Mouse (Mus musculus): ENCODE results near the gene C77080. TPM values are rescaled to one million over a fixed set of nuclear protein-coding genes. Genes with fewer than 3 reads are reported as not detected.

C77080 gene
- polyA plus RNA-seq, 1 experiment from 2014 or later: 9.6 TPM

DNA sequence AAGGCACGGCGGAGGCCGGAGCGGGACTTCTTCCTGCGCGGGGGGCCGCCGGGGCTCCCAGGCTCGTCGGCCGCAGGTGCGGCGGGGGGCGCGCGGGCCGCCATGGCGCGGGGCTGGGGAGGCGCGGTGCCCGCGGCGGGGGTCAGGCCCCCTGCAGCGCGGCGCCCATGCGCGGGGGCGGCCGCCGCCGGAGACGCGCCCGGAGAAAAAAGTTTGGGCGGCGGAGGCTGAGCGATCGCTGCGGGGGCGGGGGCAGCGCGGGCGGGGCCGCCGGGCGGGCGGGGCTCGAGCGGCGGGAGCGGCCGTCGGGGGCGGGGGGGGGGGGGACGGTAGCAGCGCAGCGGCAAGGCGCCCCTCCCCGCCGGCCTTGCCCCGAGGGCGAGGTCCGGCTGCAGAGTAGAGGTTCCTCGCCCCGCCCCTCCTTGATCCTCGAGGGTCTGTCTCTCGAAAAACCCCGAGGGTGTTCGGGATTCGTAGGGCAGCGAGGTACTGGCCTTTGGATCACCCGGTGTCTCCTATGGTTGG, 12.9 kb downstream of the C77080 start:
- peak overlapping the region; percentile 51 for H3K9ac ChIP-seq
- H3K4me1 ChIP-seq: peaks cover 39% of the 10 kb centered on the region
- no peaks in the 10 kb centered on the region for H3K9me3 ChIP-seq
- peak overlapping the region; percentile 33; the same call in 1 of the 2 replicates for H3K27ac ChIP-seq
- H3K4me3 ChIP-seq: peak overlapping the region; percentile 61
- peak overlapping the region; percentile 96 for H3K4me2 ChIP-seq
- under 1% methylated on average over 45 of the region's 74 CpGs for WGBS
- ATAC-seq (ENCODE audit: insufficient number of reproducible peaks, low FRiP score, low TSS enrichment, low read depth): no peak
- H3K36me3 ChIP-seq: no peaks in the 10 kb centered on the region
- H3K27me3 ChIP-seq: peaks cover 48% of the 10 kb centered on the region

GRCm38 (mm10) chr4:129247381-129248242, 13.6 kb downstream of the C77080 start:
- no peak for ATAC-seq (ENCODE audit: insufficient number of reproducible peaks, low FRiP score, low TSS enrichment, low read depth)
- Histone ChIP-seq H3K36me3 (no peaks in the 10 kb centered on the region), H3K4me3 (peak overlapping the region; percentile 61), H3K9me3 (no peaks in the 10 kb centered on the region), H3K4me1 (peaks cover 43% of the 10 kb centered on the region), H3K27me3 (peaks cover 48% of the 10 kb centered on the region), H3K9ac (peak overlapping the region; percentile 51), H3K27ac (peak overlapping the region; percentile 33; the same call in 1 of the 2 replicates), H3K4me2 (peak overlapping the region; percentile 96)
- WGBS: 9% methylated on average over 24 of the region's 24 CpGs

DNA sequence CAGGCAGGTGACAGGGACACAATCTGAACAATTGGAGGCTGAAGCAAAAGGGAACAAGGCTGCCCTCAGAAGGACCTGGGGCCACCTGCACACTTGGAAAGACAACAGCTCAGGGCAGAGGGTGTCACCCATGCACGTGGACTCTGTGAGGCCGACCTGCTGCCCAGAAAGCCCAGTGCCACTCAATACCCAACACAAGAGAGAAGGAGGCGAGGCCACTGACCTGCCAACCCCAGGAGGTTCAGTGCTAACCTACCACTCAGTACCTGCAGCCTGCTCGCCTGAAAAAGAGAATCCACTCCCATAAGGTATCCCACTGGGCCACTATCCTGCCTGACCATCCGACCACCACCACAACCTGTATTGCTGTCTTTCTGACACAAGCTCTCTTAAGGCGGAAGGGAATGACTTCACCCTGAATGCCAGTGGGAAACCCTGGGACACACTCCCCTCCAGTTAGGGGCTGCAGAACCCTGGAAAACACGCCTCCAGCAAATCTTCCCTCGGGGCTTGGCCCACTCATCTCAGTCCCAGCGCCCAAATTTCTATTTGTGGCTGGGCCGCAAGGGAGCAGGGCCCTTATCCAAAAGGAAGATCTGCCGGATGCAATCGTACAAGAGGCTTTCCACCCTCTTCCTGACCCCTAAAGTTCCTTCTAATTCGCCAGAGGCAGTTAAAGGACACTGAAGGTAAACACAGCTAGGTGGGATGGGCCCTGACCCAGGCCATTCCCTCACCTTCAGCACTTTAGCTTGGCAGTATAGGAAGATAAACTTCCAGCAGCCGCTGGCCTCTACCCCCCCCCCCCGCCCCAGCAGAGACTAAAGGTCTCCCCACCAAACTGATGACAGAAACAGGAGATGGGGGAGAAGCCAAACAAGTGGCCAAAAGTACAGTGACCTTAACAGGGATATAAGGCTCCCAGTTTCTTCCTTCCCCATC, 14.6 kb downstream of the C77080 start:
- Histone ChIP-seq H3K27me3 (peaks cover 48% of the 10 kb centered on the region), H3K4me3 (peak overlapping the region; percentile 61; the same call in 1 of the 2 replicates)
- WGBS: 44% methylated on average over 15 of the region's 15 CpGs

GRCm38 (mm10) chr4:129244802-129245201, 16.4 kb downstream of the C77080 start:
- H3K4me2 ChIP-seq: no peak overlapping the region
- no peak overlapping the region for H3K27ac ChIP-seq
- ATAC-seq (ENCODE audit: insufficient number of reproducible peaks, low FRiP score, low TSS enrichment, low read depth): no peak
- H3K9me3 ChIP-seq: no peaks in the 10 kb centered on the region
- peaks cover 45% of the 10 kb centered on the region for H3K4me1 ChIP-seq
- no peak overlapping the region for H3K4me3 ChIP-seq
- no peak overlapping the region for H3K9ac ChIP-seq
- H3K36me3 ChIP-seq: no peaks in the 10 kb centered on the region
- peaks cover 37% of the 10 kb centered on the region for H3K27me3 ChIP-seq
- 58% methylated on average over 4 of the region's 4 CpGs for WGBS

More for the DNA sequence above, 14.6 kb downstream of the C77080 start:
- Histone ChIP-seq H3K4me1 (peaks cover 51% of the 10 kb centered on the region), H3K9me3 (no peaks in the 10 kb centered on the region), H3K36me3 (no peaks in the 10 kb centered on the region), H3K4me2 (peak overlapping the region; percentile 96), H3K27ac (no peak overlapping the region), H3K9ac (no peak overlapping the region)
- no peak for ATAC-seq (ENCODE audit: insufficient number of reproducible peaks, low FRiP score, low TSS enrichment, low read depth)

DNA sequence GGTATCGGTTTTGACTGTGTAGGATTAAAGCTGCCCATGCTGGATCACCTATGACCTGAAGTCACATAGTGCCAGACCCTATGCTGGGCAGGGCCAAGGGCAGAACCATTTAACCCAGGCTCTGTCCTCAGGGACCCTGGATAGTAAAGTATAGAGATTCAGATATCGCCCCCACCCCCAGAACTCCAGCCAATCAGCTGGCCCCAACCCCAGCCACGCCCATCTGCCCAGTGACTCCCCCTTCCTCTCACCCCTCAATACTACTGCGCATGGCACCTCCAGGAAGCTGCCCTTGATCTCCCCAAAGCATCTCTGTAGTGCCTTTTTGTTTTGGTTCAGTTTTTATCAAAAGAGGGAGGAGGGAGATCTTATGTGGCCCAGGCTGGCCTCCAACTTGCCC, 18.4 kb downstream of the C77080 start:
- Histone ChIP-seq H3K4me3 (no peak overlapping the region), H3K9me3 (no peaks in the 10 kb centered on the region), H3K27me3 (peaks cover 22% of the 10 kb centered on the region), H3K4me2 (no peak overlapping the region), H3K4me1 (peaks cover 51% of the 10 kb centered on the region), H3K36me3 (no peaks in the 10 kb centered on the region), H3K9ac (no peak overlapping the region), H3K27ac (peak overlapping the region; percentile 73)
- WGBS: 30% methylated on average over 4 of the region's 4 CpGs
- no peak for ATAC-seq (ENCODE audit: insufficient number of reproducible peaks, low FRiP score, low TSS enrichment, low read depth)

DNA sequence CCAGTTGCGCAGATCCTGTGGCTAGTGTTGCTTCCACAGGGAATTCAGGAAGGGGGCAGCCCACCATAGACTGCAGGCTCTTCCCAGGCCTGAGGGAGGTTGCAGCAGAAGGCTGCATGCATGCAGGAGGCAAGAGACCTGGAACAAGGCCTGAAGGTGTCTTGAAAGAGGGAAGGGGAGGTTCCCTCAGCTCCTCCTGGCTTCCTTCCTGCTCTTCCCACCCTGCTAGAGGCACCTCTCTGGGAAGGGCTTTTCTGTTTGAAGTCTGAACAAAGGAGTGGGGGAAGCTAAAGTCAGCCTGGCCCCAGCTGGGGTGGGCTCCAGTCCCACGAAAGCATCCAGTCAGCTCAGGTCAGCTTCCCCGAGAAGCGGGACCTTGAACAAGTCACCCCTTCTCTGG, 18.9 kb downstream of the C77080 start:
- no peak overlapping the region for H3K4me2 ChIP-seq
- 0 out of 2 replicates have a peak, but pooled peaks have one; percentile 9 for ATAC-seq (ENCODE audit: insufficient number of reproducible peaks, low FRiP score, low TSS enrichment, low read depth)
- peak overlapping the region; percentile 73 for H3K27ac ChIP-seq
- H3K4me1 ChIP-seq: peaks cover 50% of the 10 kb centered on the region
- peaks cover 18% of the 10 kb centered on the region for H3K27me3 ChIP-seq
- no peak overlapping the region for H3K4me3 ChIP-seq
- H3K9me3 ChIP-seq: no peaks in the 10 kb centered on the region
- 35% methylated on average over 4 of the region's 4 CpGs for WGBS
- H3K36me3 ChIP-seq: no peaks in the 10 kb centered on the region
- no peak overlapping the region for H3K9ac ChIP-seq

DNA sequence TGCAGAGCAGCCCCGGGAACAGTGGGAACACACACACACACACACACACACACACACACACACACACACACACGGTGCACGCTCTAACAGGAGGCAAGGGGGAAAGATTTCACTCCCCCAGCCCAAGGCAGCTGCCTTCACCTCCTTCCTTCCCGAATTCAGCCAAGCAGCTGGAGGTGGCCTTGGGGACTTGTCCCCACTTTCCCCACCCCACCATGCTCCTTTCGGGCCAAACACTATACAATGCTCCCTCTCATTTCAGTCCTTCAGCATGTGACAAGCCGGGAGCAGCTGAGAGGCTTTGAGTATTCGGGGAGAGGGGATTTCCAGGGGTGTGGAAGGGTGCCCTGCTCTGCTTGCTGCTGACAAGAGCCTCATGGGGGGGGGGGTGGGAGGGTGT, 19.3 kb downstream of the C77080 start:
- no peak overlapping the region for H3K4me2 ChIP-seq
- peaks cover 15% of the 10 kb centered on the region for H3K27me3 ChIP-seq
- ATAC-seq (ENCODE audit: insufficient number of reproducible peaks, low FRiP score, low TSS enrichment, low read depth): 0 out of 2 replicates have a peak, but pooled peaks have one; percentile 2
- H3K9me3 ChIP-seq: no peaks in the 10 kb centered on the region
- no peak overlapping the region for H3K4me3 ChIP-seq
- no peaks in the 10 kb centered on the region for H3K36me3 ChIP-seq
- peaks cover 51% of the 10 kb centered on the region for H3K4me1 ChIP-seq
- peak overlapping the region; percentile 73 for H3K27ac ChIP-seq
- no peak overlapping the region for H3K9ac ChIP-seq
- WGBS: 16% methylated on average over 7 of the region's 7 CpGs

DNA sequence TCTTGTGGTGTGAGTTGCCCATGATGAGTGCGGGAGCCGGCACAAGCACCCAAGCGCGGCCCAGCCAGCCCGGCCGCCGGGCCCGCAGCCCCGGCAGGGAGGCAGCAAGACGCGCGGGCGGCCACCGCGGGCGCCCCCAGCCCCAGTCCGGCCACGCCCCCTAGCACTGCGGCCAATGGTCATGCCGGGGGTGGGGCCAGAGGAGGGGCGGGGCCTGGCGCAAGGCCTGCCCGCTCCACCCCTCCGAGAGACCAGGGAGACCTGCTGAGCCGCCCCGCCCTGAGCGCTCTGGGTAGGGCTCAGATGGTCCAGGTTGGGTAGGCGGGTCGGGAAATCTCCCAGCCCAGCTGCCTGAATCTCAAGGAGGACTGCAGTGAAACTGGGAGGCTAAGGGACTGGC, 22.1 kb downstream of the C77080 start:
- Histone ChIP-seq H3K4me3 (peak overlapping the region; percentile 76), H3K27me3 (no peaks in the 10 kb centered on the region), H3K9me3 (no peaks in the 10 kb centered on the region), H3K4me2 (peak overlapping the region; percentile 94), H3K4me1 (peaks cover 60% of the 10 kb centered on the region), H3K36me3 (no peaks in the 10 kb centered on the region), H3K9ac (peak overlapping the region; percentile 69), H3K27ac (peak overlapping the region; percentile 72)
- peak; percentile 77 for ATAC-seq (ENCODE audit: insufficient number of reproducible peaks, low FRiP score, low TSS enrichment, low read depth)
- under 1% methylated on average over 17 of the region's 29 CpGs for WGBS

- Histone ChIP-seq H3K27ac (peak overlapping the region; percentile 72), H3K4me1 (peaks cover 60% of the 10 kb centered on the region), H3K9ac (peak overlapping the region; percentile 69), H3K36me3 (no peaks in the 10 kb centered on the region), H3K4me3 (peak overlapping the region; percentile 76), H3K4me2 (peak overlapping the region; percentile 94), H3K27me3 (no peaks in the 10 kb centered on the region), H3K9me3 (no peaks in the 10 kb centered on the region)
- peak; percentile 5; the same call in 1 of the 2 replicates for ATAC-seq (ENCODE audit: insufficient number of reproducible peaks, low FRiP score, low TSS enrichment, low read depth)
- WGBS: under 1% methylated on average over 22 of the region's 23 CpGs
These were observed 22.6 kb downstream of the C77080 start for GRCm38 (mm10) chr4:129238579-129239016.

- H3K27ac ChIP-seq: peak overlapping the region; percentile 72
- no peaks in the 10 kb centered on the region for H3K27me3 ChIP-seq
- H3K9ac ChIP-seq: peak overlapping the region; percentile 69; the same call in 1 of the 2 replicates
- no peak for ATAC-seq (ENCODE audit: insufficient number of reproducible peaks, low FRiP score, low TSS enrichment, low read depth)
- no peaks in the 10 kb centered on the region for H3K36me3 ChIP-seq
- H3K4me1 ChIP-seq: peaks cover 60% of the 10 kb centered on the region
- H3K4me3 ChIP-seq: peak overlapping the region; percentile 76
- WGBS: 6% methylated on average over 21 of the region's 21 CpGs
- H3K4me2 ChIP-seq: peak overlapping the region; percentile 94
- H3K9me3 ChIP-seq: no peaks in the 10 kb centered on the region
These were observed 23.3 kb downstream of the C77080 start for GRCm38 (mm10) chr4:129237843-129238441.

- no peaks in the 10 kb centered on the region for H3K36me3 ChIP-seq
- no peak overlapping the region for H3K9ac ChIP-seq
- H3K27ac ChIP-seq: no peak overlapping the region
- 73% methylated on average over 8 of the region's 8 CpGs for WGBS
- H3K9me3 ChIP-seq: no peaks in the 10 kb centered on the region
- no peak overlapping the region for H3K4me3 ChIP-seq
- H3K4me1 ChIP-seq: peaks cover 59% of the 10 kb centered on the region
- ATAC-seq (ENCODE audit: insufficient number of reproducible peaks, low FRiP score, low TSS enrichment, low read depth): no peak
- H3K4me2 ChIP-seq: no peak overlapping the region
- H3K27me3 ChIP-seq: no peaks in the 10 kb centered on the region
These were observed 24.9 kb downstream of the C77080 start for GRCm38 (mm10) chr4:129236236-129236813.
